Mouse (Mus musculus): ENCODE data around the gene H2-D1. TPM values are rescaled to one million over a fixed set of nuclear protein-coding genes. Genes with fewer than 3 reads are reported as not detected.

H2-D1 gene
- total and polyA plus RNA-seq, 3 experiments = 60.1 to 97.9 TPM; not detected in 1

GRCm38 (mm10) chr17:35236390-35236746, 26.2 kb upstream of the H2-D1 start (continued):
- no peak for TF ChIP-seq MEF2A (IDR thresholded peaks at IDR 0.05; ENCODE audit: extremely low read depth, insufficient replicate concordance, low read depth, low read length, poor library complexity, severe bottlenecking)
- TF ChIP-seq TCF12 (IDR thresholded peaks at IDR 0.05; ENCODE audit: low read depth, low read length) = 0 out of 2 replicates have a peak, but pooled peaks have one; percentile 7
- TF ChIP-seq GATA1 (IDR thresholded peaks at IDR 0.05; ENCODE audit: low read depth, low read length) = no peak
- no peak; the same call in 1 of the 2 replicates for TF ChIP-seq MAX (IDR thresholded peaks at IDR 0.05; ENCODE audit: low read length)
- TF ChIP-seq CHD2 (IDR thresholded peaks at IDR 0.05; ENCODE audit: low read length) = no peak
- TF ChIP-seq JUND (IDR thresholded peaks at IDR 0.05; ENCODE audit: low read depth, low read length) = no peak
- no peak for TF ChIP-seq EP300 (IDR thresholded peaks at IDR 0.05; ENCODE audit: low read depth in 1 of 2, low read length in 2 of 2)
- TF ChIP-seq ZMIZ1 (IDR thresholded peaks at IDR 0.05; ENCODE audit: low read depth, low read length) = no peak
- peak; percentile 92 to 97 (median 96) for TF ChIP-seq CTCF (IDR thresholded peaks at IDR 0.05 in 2 of 3, conservative IDR thresholded peaks at IDR 0.05 in 1 of 3; ENCODE audit: control insufficient read depth in 1 of 3, insufficient read depth in 1 of 3, low read depth in 2 of 3, low read length in 3 of 3, poor library complexity in 1 of 3, severe bottlenecking in 1 of 3)
- TF ChIP-seq ZNF384 (IDR thresholded peaks at IDR 0.05; ENCODE audit: low read depth, low read length) = peak; percentile 41
- TF ChIP-seq TAL1 (IDR thresholded peaks at IDR 0.05; ENCODE audit: low read length) = no peak
- peak; percentile 96 for TF ChIP-seq RAD21 (IDR thresholded peaks at IDR 0.05; ENCODE audit: low read depth, low read length)

GRCm38 (mm10) chr17:35236996-35237395, 25.5 kb upstream of the H2-D1 start:
- Histone ChIP-seq H3K9me3 (replicated peaks; ENCODE audit: insufficient read depth, low read length) (no peaks in the 10 kb centered on the region), H3K4me1 (ENCODE audit: control insufficient read depth in 1 of 2, insufficient read depth in 2 of 2, low read length in 2 of 2) (peaks cover 5 to 18% of the 10 kb centered on the region in 2 experiments; a peak in 3 of 4 replicates), H3K9ac (ENCODE audit: control insufficient read depth, low read depth, low read length, poor library complexity, severe bottlenecking) (no peak overlapping the region), H3K36me3 (ENCODE audit: control insufficient read depth in 1 of 2, insufficient read depth in 2 of 2, low read length in 2 of 2) (peaks cover 0 to 14% of the 10 kb centered on the region in 2 experiments; a peak in 2 of 4 replicates), H3K27me3 (ENCODE audit: control insufficient read depth in 1 of 2, insufficient read depth in 2 of 2, low read length in 2 of 2) (no peaks in the 10 kb centered on the region), H3K27ac (ENCODE audit: control insufficient read depth, low read depth, low read length) (no peak overlapping the region), H3K79me2 (ENCODE audit: control insufficient read depth, insufficient read depth, low read length, poor library complexity) (peaks cover 22% of the 10 kb centered on the region), H3K4me3 (ENCODE audit: control insufficient read depth in 1 of 2, insufficient read depth in 1 of 2, low read depth in 2 of 2, low read length in 2 of 2) (no peak overlapping the region)
- no peak for DNase-seq (ENCODE audit: low read depth, low spot score)
- TF ChIP-seq POLR2AphosphoS2 (IDR thresholded peaks at IDR 0.05; ENCODE audit: low read length) = no peak
- no peak for TF ChIP-seq NELFE (IDR thresholded peaks at IDR 0.05; ENCODE audit: low read depth, low read length)
- no peak for TF ChIP-seq JUND (IDR thresholded peaks at IDR 0.05; ENCODE audit: low read depth, low read length)
- TF ChIP-seq MYC (IDR thresholded peaks at IDR 0.05; ENCODE audit: low read depth, low read length) = no peak
- TF ChIP-seq SMC3 (IDR thresholded peaks at IDR 0.05; ENCODE audit: low read depth, low read length) = no peak
- no peak for TF ChIP-seq UBTF (IDR thresholded peaks at IDR 0.05; ENCODE audit: borderline replicate concordance, insufficient read depth, low read depth, low read length)
- TF ChIP-seq BHLHE40 (IDR thresholded peaks at IDR 0.05; ENCODE audit: borderline replicate concordance, low read depth, low read length) = no peak
- no peak for TF ChIP-seq KAT2A (conservative IDR thresholded peaks at IDR 0.05; ENCODE audit: low read depth, low read length)
- no peak for TF ChIP-seq GABPA (IDR thresholded peaks at IDR 0.05; ENCODE audit: low read depth, low read length)
- TF ChIP-seq EP300 (IDR thresholded peaks at IDR 0.05; ENCODE audit: low read depth in 1 of 2, low read length in 2 of 2) = no peak
- TF ChIP-seq MAX (IDR thresholded peaks at IDR 0.05; ENCODE audit: low read length) = no peak
- TF ChIP-seq TCF12 (IDR thresholded peaks at IDR 0.05; ENCODE audit: low read depth, low read length) = no peak
- TF ChIP-seq ETS1 (IDR thresholded peaks at IDR 0.05; ENCODE audit: low read depth, low read length) = no peak
- TF ChIP-seq HCFC1 (IDR thresholded peaks at IDR 0.05; ENCODE audit: low read depth, low read length) = no peak
- TF ChIP-seq MAFK (IDR thresholded peaks at IDR 0.05; ENCODE audit: borderline replicate concordance, low read depth, low read length) = no peak
- TF ChIP-seq CTCF (IDR thresholded peaks at IDR 0.05 in 2 of 3, conservative IDR thresholded peaks at IDR 0.05 in 1 of 3; ENCODE audit: control insufficient read depth in 1 of 3, insufficient read depth in 1 of 3, low read depth in 2 of 3, low read length in 3 of 3, poor library complexity in 1 of 3, severe bottlenecking in 1 of 3) = no peak
- TF ChIP-seq MXI1 (IDR thresholded peaks at IDR 0.05; ENCODE audit: low read depth, low read length) = no peak
- TF ChIP-seq MAZ (IDR thresholded peaks at IDR 0.05; ENCODE audit: low read depth, low read length) = no peak
- no peak for TF ChIP-seq ZC3H11A (IDR thresholded peaks at IDR 0.05; ENCODE audit: low read depth, low read length)
- no peak for TF ChIP-seq POLR2AphosphoS5 (IDR thresholded peaks at IDR 0.05; ENCODE audit: borderline replicate concordance, low read depth, low read length)
